ENCODE assay signal across 7 mouse cellular contexts in the genomic region with DNA sequence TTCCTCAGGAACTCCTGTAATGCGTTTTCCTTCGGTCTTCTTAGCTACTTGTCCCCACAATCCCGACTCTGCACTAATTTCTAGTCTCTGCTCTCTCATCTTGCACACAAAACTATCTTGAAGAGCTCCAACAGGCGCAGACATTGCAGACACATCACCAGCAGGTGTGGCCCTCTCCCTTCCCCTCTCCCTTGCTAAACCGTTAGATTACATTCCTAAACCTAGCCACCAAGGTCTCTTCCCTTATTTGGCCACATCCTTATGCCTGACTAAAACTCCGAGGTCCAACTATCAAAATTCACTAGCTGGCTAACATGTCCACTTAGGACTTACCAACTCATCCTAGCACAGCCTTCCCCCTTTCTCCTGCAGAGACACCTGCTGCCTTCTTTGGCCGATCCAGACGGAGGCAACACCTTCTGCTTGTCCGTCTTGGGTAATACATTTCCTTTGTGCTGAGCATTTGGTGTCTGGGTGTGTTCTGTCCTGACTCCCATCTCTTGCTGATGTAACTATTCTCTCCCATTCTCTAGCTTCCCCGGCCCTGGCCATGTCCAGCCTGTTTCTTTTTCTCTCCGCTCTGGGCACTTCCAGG. TPM values are rescaled to one million over a fixed set of nuclear protein-coding genes. Genes with fewer than 3 reads are reported as not detected.
DNase-seq lines count a peak whose midpoint lies in the region; ATAC-seq lines count a peak whose summit lies in the region.

No protein-coding gene starts in this region.

- H3K27ac ChIP-seq in embryonic facial prominence, embryonic 13.5 days: peak overlapping the region; percentile 78
- peak overlapping the region; percentile 86 for H3K27ac ChIP-seq in limb, embryonic 10.5 days
- peak overlapping the region; percentile 93 for H3K27ac ChIP-seq in stomach, embryonic 16.5 days (ENCODE audit: low read length)

- peaks cover 11% of the 10 kb centered on the region; the same call in 1 of the 2 replicates for H3K36me3 ChIP-seq in embryonic facial prominence, embryonic 13.5 days
- H3K36me3 ChIP-seq in limb, embryonic 10.5 days: peaks cover 19% of the 10 kb centered on the region
- H3K36me3 ChIP-seq in stomach, embryonic 16.5 days (ENCODE audit: control insufficient read depth, insufficient read depth, low read length): no peaks in the 10 kb centered on the region

- peak overlapping the region; percentile 93; the same call in 1 of the 2 replicates for H3K4me3 ChIP-seq in embryonic facial prominence, embryonic 13.5 days
- H3K4me3 ChIP-seq in limb, embryonic 10.5 days: peak overlapping the region; percentile 70
- H3K4me3 ChIP-seq in stomach, embryonic 16.5 days (replicated peaks; ENCODE audit: low read length): peak overlapping the region; percentile 56

- peak; percentile 31 for DNase-seq in ovary, adult 18-20 months (ENCODE audit: low spot score)
- DNase-seq in ovary, postnatal 14 days (ENCODE audit: low spot score): no peak
- DNase-seq in limb, embryonic 10.5 days (ENCODE audit: low spot score): no peak
- DNase-seq in spleen, adult 18-20 months: no peak
- DNase-seq in left cerebral cortex, postnatal 4 days: no peak

- WGBS in embryonic facial prominence, embryonic 13.5 days: 74% methylated on average over 11 of the region's 11 CpGs
- 77% methylated on average over 11 of the region's 11 CpGs for WGBS in limb, embryonic 10.5 days
- WGBS in stomach, embryonic 16.5 days: 60% methylated on average over 11 of the region's 11 CpGs

- intact Hi-C loops in left cerebral cortex, postnatal 4 days (cut with DNase I): no loop called here

- H3K27me3 ChIP-seq in embryonic facial prominence, embryonic 13.5 days: no peaks in the 10 kb centered on the region
- no peaks in the 10 kb centered on the region for H3K27me3 ChIP-seq in limb, embryonic 10.5 days (ENCODE audit: low read depth, poor library complexity, severe bottlenecking)
- H3K27me3 ChIP-seq in stomach, embryonic 16.5 days (ENCODE audit: control insufficient read depth, insufficient read depth, low read length): no peaks in the 10 kb centered on the region

- H3K4me1 ChIP-seq in embryonic facial prominence, embryonic 13.5 days: peaks cover 22% of the 10 kb centered on the region
- peaks cover 21% of the 10 kb centered on the region for H3K4me1 ChIP-seq in limb, embryonic 10.5 days
- peaks cover 17% of the 10 kb centered on the region for H3K4me1 ChIP-seq in stomach, embryonic 16.5 days (ENCODE audit: control insufficient read depth, insufficient read depth, low read length)

- H3K4me2 ChIP-seq in embryonic facial prominence, embryonic 13.5 days: peak overlapping the region; percentile 75
- H3K4me2 ChIP-seq in stomach, embryonic 16.5 days (ENCODE audit: low read depth, low read length): peak overlapping the region; percentile 61

- ATAC-seq in embryonic facial prominence, embryonic 13.5 days (ENCODE audit: insufficient number of reproducible peaks, insufficient read depth, low FRiP score, low TSS enrichment, low read depth): no peak
- ATAC-seq in stomach, embryonic 16.5 days (ENCODE audit: insufficient read depth, low FRiP score): no peak

- no peaks in the 10 kb centered on the region for H3K9me3 ChIP-seq in embryonic facial prominence, embryonic 13.5 days
- no peaks in the 10 kb centered on the region for H3K9me3 ChIP-seq in limb, embryonic 10.5 days (replicated peaks)
- no peaks in the 10 kb centered on the region for H3K9me3 ChIP-seq in stomach, embryonic 16.5 days (replicated peaks; ENCODE audit: control insufficient read depth, low read length)

- no peak overlapping the region; the same call in 1 of the 2 replicates for H3K9ac ChIP-seq in embryonic facial prominence, embryonic 13.5 days
- peak overlapping the region; percentile 35; the same call in 1 of the 2 replicates for H3K9ac ChIP-seq in stomach, embryonic 16.5 days (ENCODE audit: low read length)

RNA-seq across cellular contexts. Expression of gene Nup107, which starts 1.0 kb away (rescaled TPM):
- 60.6 and 77.4 TPM in 2 replicates for polyA plus RNA-seq in embryonic facial prominence, embryonic 13.5 days (2015; fragmentation: Nextera tagmentation; extraction: Ambion mirVana)
- polyA plus RNA-seq in limb, embryonic 10.5 days (2016; fragmentation: Nextera tagmentation; extraction: Ambion mirVana): 109 and 111 TPM in 2 replicates
- 49.8 and 51.5 TPM in 2 replicates for polyA plus RNA-seq in stomach, embryonic 16.5 days (2015; fragmentation: Nextera tagmentation; extraction: Ambion mirVana)
- 10 to 100 TPM; 23.9 to 24.4 TPM for total RNA-seq in left cerebral cortex, postnatal 4 days (2021)

RNA-seq across cellular contexts. Expression of gene Slc35e3, which starts 47.4 kb away (rescaled TPM):
- 34.0 and 37.0 TPM in 2 replicates for polyA plus RNA-seq in embryonic facial prominence, embryonic 13.5 days (2015; fragmentation: Nextera tagmentation; extraction: Ambion mirVana)
- 16.4 and 22.1 TPM in 2 replicates for polyA plus RNA-seq in limb, embryonic 10.5 days (2016; fragmentation: Nextera tagmentation; extraction: Ambion mirVana)
- polyA plus RNA-seq in stomach, embryonic 16.5 days (2015; fragmentation: Nextera tagmentation; extraction: Ambion mirVana): 14.2 and 15.1 TPM in 2 replicates
- 10 to 100 TPM; 36.9 to 37.6 TPM for total RNA-seq in left cerebral cortex, postnatal 4 days (2021)

RNA-seq across cellular contexts. Expression of gene Rap1b, which starts 52.3 kb away (rescaled TPM):
- 160 and 168 TPM in 2 replicates for polyA plus RNA-seq in embryonic facial prominence, embryonic 13.5 days (2015; fragmentation: Nextera tagmentation; extraction: Ambion mirVana)
- 138 and 146 TPM in 2 replicates for polyA plus RNA-seq in limb, embryonic 10.5 days (2016; fragmentation: Nextera tagmentation; extraction: Ambion mirVana)
- polyA plus RNA-seq in stomach, embryonic 16.5 days (2015; fragmentation: Nextera tagmentation; extraction: Ambion mirVana): 166 and 176 TPM in 2 replicates
- 100 to 1,000 TPM in 1 of 2 experiments, 10 to 100 TPM in 1; 98.6 to 110 TPM for total RNA-seq in left cerebral cortex, postnatal 4 days (2021)
